25 mouse cellular contexts compared by ENCODE assay signal in the genomic region with DNA sequence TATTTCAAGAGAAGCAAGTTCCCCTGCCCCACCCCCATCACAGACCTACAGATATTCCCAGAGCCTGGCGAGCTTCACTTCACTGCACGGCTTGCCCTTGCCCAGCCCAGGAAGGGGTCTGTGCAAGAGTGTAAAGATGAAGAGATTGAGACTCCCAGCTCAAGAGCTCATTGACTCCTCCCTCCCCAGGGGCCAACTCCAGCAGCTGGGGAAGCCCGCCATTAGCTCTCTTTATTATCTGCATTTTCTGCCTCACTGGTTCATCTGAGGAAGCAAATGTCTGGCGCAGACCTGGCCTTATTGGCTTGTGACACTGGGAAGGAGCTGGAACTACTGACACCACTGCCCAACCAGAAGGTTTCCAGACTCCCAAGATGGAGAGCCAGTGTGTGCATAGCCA. TPM values are rescaled to one million over a fixed set of nuclear protein-coding genes. Genes with fewer than 3 reads are reported as not detected.
DNase-seq lines count a peak whose midpoint lies in the region; ATAC-seq and TF ChIP-seq lines count a peak whose summit lies in the region.
"Had no signal": no experiment of that assay in that cellular context is flagged by ENCODE, and none has a peak within 500 bp of the region (broad histone marks: within the 10 kb centered on the region; RNA-seq: fewer than 3 reads in every experiment).

No protein-coding gene starts in this region.

- peak; percentile 79 for ATAC-seq in neural tube, embryonic 13.5 days (ENCODE audit: low read depth)
- ATAC-seq in erythroid progenitor cell, adult 5-6 weeks (replicated peaks; ENCODE audit: low FRiP score, poor library complexity, severe bottlenecking), result no peak
- ATAC-seq: forebrain, embryonic 14.5 days; intestine, embryonic 15.5 days; liver, embryonic 12.5 days; Patski had no signal

- no peaks in the 10 kb centered on the region for H3K27me3 ChIP-seq in MEL (ENCODE audit: control insufficient read depth in 1 of 2, insufficient read depth in 2 of 2, low read length in 2 of 2)
- peaks cover 54% of the 10 kb centered on the region for H3K27me3 ChIP-seq in neural tube, embryonic 13.5 days

- no peak for TF ChIP-seq CTCF in MEL (IDR thresholded peaks at IDR 0.05 in 2 of 3, conservative IDR thresholded peaks at IDR 0.05 in 1 of 3; ENCODE audit: control insufficient read depth in 1 of 3, insufficient read depth in 1 of 3, low read depth in 2 of 3, low read length in 3 of 3, poor library complexity in 1 of 3, severe bottlenecking in 1 of 3)

- H3K9me3 ChIP-seq in MEL (replicated peaks; ENCODE audit: insufficient read depth, low read length), result no peaks in the 10 kb centered on the region
- H3K9me3 ChIP-seq in neural tube, embryonic 13.5 days, result no peaks in the 10 kb centered on the region
- H3K9me3 ChIP-seq: intestine, embryonic 15.5 days; limb, embryonic 12.5 days; liver, embryonic 12.5 days had no signal

- TF ChIP-seq RAD21 in MEL (IDR thresholded peaks at IDR 0.05; ENCODE audit: low read depth, low read length), result no peak

- no peak for TF ChIP-seq POLR2A in MEL (IDR thresholded peaks at IDR 0.05; ENCODE audit: control insufficient read depth in 1 of 2, insufficient read depth in 1 of 2, low read depth in 1 of 2, low read length in 2 of 2, poor library complexity in 1 of 2)

- 25% methylated on average over 4 of the region's 4 CpGs for WGBS in neural tube, embryonic 13.5 days

- DNase-seq in left cerebral cortex, postnatal 4 days, result peak; percentile 47
- no peak for DNase-seq in left cerebral cortex, adult 18-20 months (ENCODE audit: low spot score in 2 of 2)
- DNase-seq in MEL (ENCODE audit: low read depth, low spot score) (peak; percentile 75), MN1 (ENCODE audit: low spot score) (peak; percentile 83)
- DNase-seq in cerebellum, postnatal 36 days, result no peak
- DNase-seq: adrenal gland, postnatal 14 days; cerebellum, adult 11 months; cerebellum, postnatal 25 days; gastrocnemius, postnatal 25 days; heart, adult 2 months; heart, postnatal 36 days; kidney, postnatal 36 days; lung, embryonic 14.5 days; lung, postnatal 36 days; thymus, adult 2 months had no signal

- no peak overlapping the region; the same call in 1 of the 2 replicates for H3K9ac ChIP-seq in MEL (ENCODE audit: control insufficient read depth, low read depth, low read length, poor library complexity, severe bottlenecking)
- H3K9ac ChIP-seq in neural tube, embryonic 13.5 days, result no peak overlapping the region
- H3K9ac ChIP-seq: intestine, embryonic 15.5 days; limb, embryonic 12.5 days; liver, embryonic 12.5 days; lung, embryonic 14.5 days had no signal

- H3K4me2 ChIP-seq in neural tube, embryonic 13.5 days, result no peak overlapping the region
- H3K4me2 ChIP-seq: intestine, embryonic 15.5 days; limb, embryonic 12.5 days; liver, embryonic 12.5 days; lung, embryonic 14.5 days had no signal

- intact Hi-C loops in left cerebral cortex, postnatal 4 days (cut with DNase I), result no loop called here

- no peaks in the 10 kb centered on the region for H3K79me2 ChIP-seq in MEL (ENCODE audit: control insufficient read depth, insufficient read depth, low read length, poor library complexity)

- peak in 1 of 2 experiments; percentile 54; a peak in 2 of 4 replicates for TF ChIP-seq EP300 in MEL (IDR thresholded peaks at IDR 0.05; ENCODE audit: low read depth in 1 of 2, low read length in 2 of 2)

- H3K4me1 ChIP-seq in MEL (ENCODE audit: control insufficient read depth in 1 of 2, insufficient read depth in 2 of 2, low read length in 2 of 2), result peaks cover 0 to 54% of the 10 kb centered on the region in 2 experiments; a peak in 2 of 4 replicates
- peaks cover 24% of the 10 kb centered on the region for H3K4me1 ChIP-seq in neural tube, embryonic 13.5 days (replicated peaks)
- H3K4me1 ChIP-seq: intestine, embryonic 15.5 days; limb, embryonic 12.5 days had no signal

- H3K4me3 ChIP-seq in MEL (ENCODE audit: control insufficient read depth in 1 of 2, insufficient read depth in 1 of 2, low read depth in 2 of 2, low read length in 2 of 2), result no peak overlapping the region
- no peak overlapping the region for H3K4me3 ChIP-seq in neural tube, embryonic 13.5 days
- H3K4me3 ChIP-seq: heart, adult 2 months; intestine, embryonic 15.5 days; limb, embryonic 12.5 days; liver, embryonic 12.5 days had no signal

- peak overlapping the region; percentile 33 for H3K27ac ChIP-seq in MEL (ENCODE audit: control insufficient read depth, low read depth, low read length)
- peak overlapping the region; percentile 59 for H3K27ac ChIP-seq in neural tube, embryonic 13.5 days (replicated peaks)
- H3K27ac ChIP-seq: heart, adult 2 months; intestine, embryonic 15.5 days; limb, embryonic 12.5 days; liver, embryonic 12.5 days had no signal

- peaks cover 0 to 20% of the 10 kb centered on the region in 2 experiments; a peak in 2 of 4 replicates for H3K36me3 ChIP-seq in MEL (ENCODE audit: control insufficient read depth in 1 of 2, insufficient read depth in 2 of 2, low read length in 2 of 2)
- H3K36me3 ChIP-seq in neural tube, embryonic 13.5 days, result no peaks in the 10 kb centered on the region
- H3K36me3 ChIP-seq: intestine, embryonic 15.5 days; limb, embryonic 12.5 days; liver, embryonic 12.5 days had no signal

TF ChIP-seq in MEL, 35 proteins besides CTCF, POLR2A, EP300 and RAD21:
- 0 out of 2 replicates have a peak, but pooled peaks have one; percentile 15 for TF ChIP-seq ETS1 (IDR thresholded peaks at IDR 0.05; ENCODE audit: low read depth, low read length)
- TF ChIP-seq TAL1 (IDR thresholded peaks at IDR 0.05; ENCODE audit: low read length), result no peak
- no peak for TF ChIP-seq GABPA (IDR thresholded peaks at IDR 0.05; ENCODE audit: low read depth, low read length)
- TF ChIP-seq USF2 (IDR thresholded peaks at IDR 0.05; ENCODE audit: borderline replicate concordance in 1 of 2, insufficient read depth in 1 of 2, low read depth in 1 of 2, low read length in 2 of 2), result no peak
- 0 out of 2 replicates have a peak, but pooled peaks have one; percentile 25 for TF ChIP-seq TCF12 (IDR thresholded peaks at IDR 0.05; ENCODE audit: low read depth, low read length)
- TF ChIP-seq ZNF384 (IDR thresholded peaks at IDR 0.05; ENCODE audit: low read depth, low read length), result no peak
- no peak for TF ChIP-seq RCOR1 (IDR thresholded peaks at IDR 0.05; ENCODE audit: low read depth, low read length)
- 0 out of 2 replicates have a peak, but pooled peaks have one; percentile 21 for TF ChIP-seq SIN3A (IDR thresholded peaks at IDR 0.05; ENCODE audit: low read length)
- TF ChIP-seq MAX (IDR thresholded peaks at IDR 0.05; ENCODE audit: low read length), result no peak
- TF ChIP-seq HCFC1 (IDR thresholded peaks at IDR 0.05; ENCODE audit: low read depth, low read length), result 0 out of 2 replicates have a peak, but pooled peaks have one; percentile 18
- no peak for TF ChIP-seq MEF2A (IDR thresholded peaks at IDR 0.05; ENCODE audit: extremely low read depth, insufficient replicate concordance, low read depth, low read length, poor library complexity, severe bottlenecking)
- 0 out of 2 replicates have a peak, but pooled peaks have one; percentile 9 for TF ChIP-seq GATA1 (IDR thresholded peaks at IDR 0.05; ENCODE audit: low read depth, low read length)
- no peak for TF ChIP-seq CHD1 (IDR thresholded peaks at IDR 0.05; ENCODE audit: low read depth, low read length)
- no peak for TF ChIP-seq ZC3H11A (IDR thresholded peaks at IDR 0.05; ENCODE audit: low read depth, low read length)
- TF ChIP-seq USF1 (IDR thresholded peaks at IDR 0.05; ENCODE audit: low read depth, low read length), result no peak

RNA-seq across cellular contexts. Expression of gene Slc32a1, which starts 30.6 kb away (rescaled TPM):
- 10 to 100 TPM; 41.8 to 59.9 TPM for total RNA-seq in left cerebral cortex, postnatal 4 days (2021)
- total RNA-seq in left cerebral cortex, adult 18-20 months (2021), result 100 to 1,000 TPM in 1 of 2 experiments, 10 to 100 TPM in 1; 99.3 to 102 TPM
- not detected in 2 replicates for total RNA-seq in MEL (2012; rRNA removed)
- polyA plus RNA-seq in MEL (2012; ENCODE audit: insufficient read depth in 1 of 2, insufficient read length in 2 of 2, low read depth in 1 of 2, low replicate concordance in 2 of 2, missing spikeins in 1 of 2), result not detected
- 6.2 and 7.4 TPM in 2 replicates for polyA plus RNA-seq in neural tube, embryonic 13.5 days (2015; fragmentation: Nextera tagmentation; extraction: Ambion mirVana)
- total RNA-seq in erythroid progenitor cell, adult 5-6 weeks (2015; ENCODE audit: low replicate concordance), result not detected in 2 replicates
- total RNA-seq in erythroid progenitor cell, adult 5-6 weeks (2017; ENCODE audit: low replicate concordance), result not detected in 2 replicates
- total RNA-seq: adrenal gland, postnatal 14 days; gastrocnemius, postnatal 25 days; heart, adult 2 months; heart, postnatal 36 days; megakaryocyte-erythroid progenitor cell, adult 5-6 weeks had no signal
- polyA plus RNA-seq: heart, adult 2 months; heart, embryonic 14.5 days; intestine, embryonic 15.5 days; limb, embryonic 12.5 days; liver, embryonic 12.5 days; lung, embryonic 14.5 days; Patski; stomach, embryonic 16.5 days had no signal

RNA-seq across cellular contexts. Expression of gene Actr5, which starts 44.7 kb away (rescaled TPM):
- total RNA-seq in left cerebral cortex, postnatal 4 days (2021), result 10 to 100 TPM; 14.3 to 15.5 TPM
- 10 to 100 TPM; 11.3 to 12.1 TPM for total RNA-seq in left cerebral cortex, adult 18-20 months (2021)
- total RNA-seq in MEL (2012; rRNA removed), result 16.2 and 17.0 TPM in 2 replicates
- polyA plus RNA-seq in MEL (2012; ENCODE audit: insufficient read depth in 1 of 2, insufficient read length in 2 of 2, low read depth in 1 of 2, low replicate concordance in 2 of 2, missing spikeins in 1 of 2), result 10 to 100 TPM in 1 of 2 experiments, not detected in 1; 20.8 TPM
- 10.5 and 11.1 TPM in 2 replicates for polyA plus RNA-seq in neural tube, embryonic 13.5 days (2015; fragmentation: Nextera tagmentation; extraction: Ambion mirVana)
- total RNA-seq in erythroid progenitor cell, adult 5-6 weeks (2015; ENCODE audit: low replicate concordance), result 0.84 and 7.2 TPM in 2 replicates
- total RNA-seq in erythroid progenitor cell, adult 5-6 weeks (2017; ENCODE audit: low replicate concordance), result 4.2 and 6.2 TPM in 2 replicates

Comparison
In these comparisons a context has a peak if more than half of its experiments do, and no peak if none do; other contexts are left out.
1. DNase-seq: peak in left cerebral cortex, postnatal 4 days (single experiment), MEL (single experiment) and MN1 (single experiment); none in left cerebral cortex, adult 18-20 months (0 of 2) and cerebellum, postnatal 36 days (0 of 2).
2. RNA of gene Slc32a1, which starts 30.6 kb away (total RNA-seq): 99.3 to 102 TPM in left cerebral cortex, adult 18-20 months and 41.8 to 59.9 TPM in left cerebral cortex, postnatal 4 days; not detected in MEL and not detected in erythroid progenitor cell, adult 5-6 weeks; every median in the first group is over 10 times any median in the second.